Mouse (Mus musculus) frontal cortex, postnatal 10 days (tissue): ENCODE measurements around the gene Gm17657.
"Not testable (repeated sequence)": the region's sequence is repeated elsewhere in the genome, so short reads cannot be mapped to it uniquely, and the experiment has no call there.

ENCODE experiments used
- DNase-seq, 2 experiments: peaks; one replicate each; pipeline ENCODE4 v3.0.0; 2022; ENCODE audit warnings: low spot score in 2 of 2, mixed read lengths in 1 of 2

The Gm17657 gene

GRCm38 (mm10) chr17:29548494-29548893 lies 944 bp downstream of the Gm17657 start:
- no peak for DNase-seq

GRCm38 (mm10) chr17:29545241-29545640 lies 4.2 kb downstream of the Gm17657 start:
- no peak for DNase-seq

GRCm38 (mm10) chr17:29544064-29544463 lies 5.4 kb downstream of the Gm17657 start:
- DNase-seq, result no peak

- DNase-seq, result no peak
Observed at GRCm38 (mm10) chr17:29542831-29543690, 6.4 kb downstream of the Gm17657 start.

GRCm38 (mm10) chr17:29541419-29541818 lies 8.0 kb downstream of the Gm17657 start:
- no peak for DNase-seq

- no peak for DNase-seq
Observed at GRCm38 (mm10) chr17:29540426-29540825, 9.0 kb downstream of the Gm17657 start.

- no peak for DNase-seq
Observed at GRCm38 (mm10) chr17:29533866-29534265, 15.6 kb downstream of the Gm17657 start.

GRCm38 (mm10) chr17:29531757-29532384 lies 17.6 kb downstream of the Gm17657 start:
- DNase-seq, result no peak

GRCm38 (mm10) chr17:29531278-29531677 lies 18.2 kb downstream of the Gm17657 start:
- DNase-seq, result no peak

- DNase-seq, result no peak
Observed at GRCm38 (mm10) chr17:29530508-29530907, 18.9 kb downstream of the Gm17657 start.

- no peak for DNase-seq
Observed at GRCm38 (mm10) chr17:29528568-29529187, 20.8 kb downstream of the Gm17657 start.

GRCm38 (mm10) chr17:29525613-29526012 lies 23.8 kb downstream of the Gm17657 start:
- no peak for DNase-seq

- no peak for DNase-seq
Observed at GRCm38 (mm10) chr17:29519731-29520130, 29.7 kb downstream of the Gm17657 start.

- DNase-seq, result not testable (repeated sequence)
Observed at GRCm38 (mm10) chr17:29518665-29519064, 30.8 kb downstream of the Gm17657 start.

GRCm38 (mm10) chr17:29514435-29514834 lies 35.0 kb downstream of the Gm17657 start:
- peak; percentile 42 to 78 for DNase-seq

- DNase-seq, result peak in 1 of 2 experiments; percentile 47
Observed at GRCm38 (mm10) chr17:29513044-29513730, 36.3 kb downstream of the Gm17657 start.

GRCm38 (mm10) chr17:29510691-29511090 lies 38.7 kb downstream of the Gm17657 start:
- DNase-seq, result no peak

GRCm38 (mm10) chr17:29508927-29509608 lies 40.4 kb downstream of the Gm17657 start:
- DNase-seq, result no peak

- DNase-seq, result no peak
Observed at GRCm38 (mm10) chr17:29503700-29504099, 45.7 kb downstream of the Gm17657 start.

- no peak for DNase-seq
Observed at GRCm38 (mm10) chr17:29502669-29503665, 46.5 kb downstream of the Gm17657 start.
